Mouse (Mus musculus): ENCODE results near the gene Serpina3i.

DNA sequence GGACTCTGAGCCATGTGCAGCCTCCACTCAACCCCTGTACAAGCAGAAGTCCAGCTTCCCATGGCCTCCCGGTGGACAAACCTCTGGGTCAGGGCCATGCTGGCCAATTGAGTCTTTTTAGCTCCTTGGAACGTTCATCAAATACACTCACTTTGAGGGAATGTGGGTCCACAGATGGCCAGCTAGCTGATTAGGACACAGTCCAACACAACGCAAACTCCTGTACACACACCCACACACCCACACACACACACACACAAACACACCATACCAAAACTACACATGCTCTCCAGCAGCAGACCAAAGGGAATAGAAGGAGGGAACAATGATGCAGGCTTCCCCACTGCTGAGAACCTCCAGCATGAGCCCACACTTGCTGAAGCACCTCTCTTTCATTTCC, 17.3 kb upstream of the Serpina3i start:
- TF ChIP-seq CTCF (IDR thresholded peaks at IDR 0.05; ENCODE audit: extremely low read depth, insufficient read depth, low read length) (no peak), POLR2A (IDR thresholded peaks at IDR 0.05; ENCODE audit: extremely low read depth, insufficient read depth, low read length) (no peak)
